Mouse (Mus musculus) ovary, postnatal 36 days (tissue): ENCODE data around the gene Col4a3bp.
"Not testable (repeated sequence)": the region's sequence is repeated elsewhere in the genome, so short reads cannot be mapped to it uniquely, and the experiment has no call there.

Experiments
- DNase-seq: peaks from one replicate; pipeline ENCODE4 v3.0.0; 2022; ENCODE audit warnings: low spot score, mixed read lengths

Col4a3bp gene

GRCm38 (mm10) chr13:96653041-96653440, 110.6 kb downstream of the Col4a3bp start:
- DNase-seq = no peak

- no peak for DNase-seq
Observed at GRCm38 (mm10) chr13:96656673-96657072, 114.3 kb downstream of the Col4a3bp start.

GRCm38 (mm10) chr13:96658936-96659335, 116.5 kb downstream of the Col4a3bp start:
- no peak for DNase-seq

GRCm38 (mm10) chr13:96660095-96660860, 117.9 kb downstream of the Col4a3bp start:
- DNase-seq = no peak

GRCm38 (mm10) chr13:96663120-96663519, 120.7 kb downstream of the Col4a3bp start:
- DNase-seq = not testable (repeated sequence)

GRCm38 (mm10) chr13:96664419-96664974, 122.1 kb downstream of the Col4a3bp start:
- no peak for DNase-seq

GRCm38 (mm10) chr13:96670019-96670405, 127.6 kb downstream of the Col4a3bp start:
- no peak for DNase-seq

- peak; percentile 96 for DNase-seq
Observed at GRCm38 (mm10) chr13:96670406-96671077, 128.1 kb downstream of the Col4a3bp start, which contains the start of gene Hmgcr. Hmgcr (minus strand) TSS chr13:96670936.

GRCm38 (mm10) chr13:96671078-96671905, 128.9 kb downstream of the Col4a3bp start:
- DNase-seq = no peak

GRCm38 (mm10) chr13:96671906-96672234, 129.5 kb downstream of the Col4a3bp start:
- no peak for DNase-seq

GRCm38 (mm10) chr13:96672276-96672675, 129.9 kb downstream of the Col4a3bp start:
- no peak for DNase-seq

GRCm38 (mm10) chr13:96673817-96674216, 131.4 kb downstream of the Col4a3bp start:
- DNase-seq = no peak

- DNase-seq = no peak
Observed at GRCm38 (mm10) chr13:96675756-96676155, 133.3 kb downstream of the Col4a3bp start.

GRCm38 (mm10) chr13:96677071-96677470, 134.7 kb downstream of the Col4a3bp start:
- no peak for DNase-seq

- no peak for DNase-seq
Observed at GRCm38 (mm10) chr13:96678616-96679015, 136.2 kb downstream of the Col4a3bp start.

- DNase-seq = no peak
Observed at GRCm38 (mm10) chr13:96680163-96681087, 138.0 kb downstream of the Col4a3bp start.

GRCm38 (mm10) chr13:96681088-96681620, 138.7 kb downstream of the Col4a3bp start:
- DNase-seq = no peak

- no peak for DNase-seq
Observed at GRCm38 (mm10) chr13:96684779-96685178, 142.4 kb downstream of the Col4a3bp start.

GRCm38 (mm10) chr13:96687261-96687660, 144.8 kb downstream of the Col4a3bp start:
- no peak for DNase-seq
